Mouse (Mus musculus) layer of hippocampus, postnatal 36 days (tissue): ENCODE results near the gene Npnt. TPM values are rescaled to one million over a fixed set of nuclear protein-coding genes. Genes with fewer than 3 reads are reported as not detected.

Experiments used
- DNase-seq, 2 experiments: peaks; one replicate each; pipeline ENCODE4 v3.0.0; 2022
- total RNA-seq, 2 experiments: library from RNA; stranded (reverse); gene quantifications; 2 replicates each; pipeline ENCODE4 v1.2.3; 2021

The Npnt gene
- total RNA-seq, 2 experiments from 2014 or later = 14.3 to 19.8 TPM

GRCm38 (mm10) chr3:132854271-132854670 lies 95.8 kb downstream of the Npnt start:
- DNase-seq = no peak

GRCm38 (mm10) chr3:132851841-132852728 lies 98.0 kb downstream of the Npnt start:
- no peak for DNase-seq

- no peak for DNase-seq
These were observed 98.7 kb downstream of the Npnt start for GRCm38 (mm10) chr3:132851417-132851816.

GRCm38 (mm10) chr3:132850431-132850830 lies 99.7 kb downstream of the Npnt start:
- no peak for DNase-seq

GRCm38 (mm10) chr3:132849669-132850068 lies 100.4 kb downstream of the Npnt start:
- no peak for DNase-seq

- DNase-seq = no peak
These were observed 107.4 kb downstream of the Npnt start for GRCm38 (mm10) chr3:132842676-132843075.

GRCm38 (mm10) chr3:132839516-132839915 lies 110.6 kb downstream of the Npnt start:
- DNase-seq = no peak

GRCm38 (mm10) chr3:132838656-132839417 lies 111.3 kb downstream of the Npnt start:
- DNase-seq = no peak

GRCm38 (mm10) chr3:132837134-132837533 lies 113.0 kb downstream of the Npnt start:
- no peak for DNase-seq

GRCm38 (mm10) chr3:132835118-132835794 lies 114.8 kb downstream of the Npnt start:
- DNase-seq = no peak

Other genes with a start within 250 kb of the Npnt start
- 10 to 100 TPM; 10.7 to 13.4 TPM for gene Ints12, start 141.5 kb upstream of the Npnt start, total RNA-seq
- gene Gstcd, start 141.7 kb upstream of the Npnt start, total RNA-seq = 1 to 10 TPM; 9.7 TPM